Mouse (Mus musculus) MEL (cell line): Measurements from ENCODE around the gene Mief1. TPM values are rescaled to one million over a fixed set of nuclear protein-coding genes. Genes with fewer than 3 reads are reported as not detected.

ENCODE experiments used
- DNase-seq: peaks from one replicate; pipeline ENCODE4 v3.0.0; 2011; ENCODE audit warnings: low read depth, low spot score
- H3K27ac ChIP-seq: 2 replicates; pipeline ENCODE4 v1.5.1; 2012; ENCODE audit warnings: low read depth, mild to moderate bottlenecking, control low read depth, low read length, moderate library complexity; ENCODE audit not compliant: control insufficient read depth
- H3K27me3 ChIP-seq, 2 experiments: fragments of 150-350 bp in 1 of 2; sonication (generic) in 1 of 2; 2 replicates each; pipeline ENCODE4 v1.6.1; 2012; ENCODE audit warnings: low read length in 2 of 2, mild to moderate bottlenecking in 2 of 2, improper control_type of control experiment in 1 of 2, moderate library complexity in 1 of 2; ENCODE audit not compliant: insufficient read depth in 2 of 2, control insufficient read depth in 1 of 2
- H3K36me3 ChIP-seq, 2 experiments: 2 replicates each; pipeline ENCODE4 v1.6.1; 2012 to 2014; ENCODE audit warnings: low read length in 2 of 2, improper control_type of control experiment in 1 of 2, inconsistent platforms in 1 of 2, mild to moderate bottlenecking in 1 of 2; ENCODE audit not compliant: insufficient read depth in 2 of 2, control insufficient read depth in 1 of 2
- H3K4me1 ChIP-seq, 2 experiments: fragments of 150-350 bp in 1 of 2; sonication (generic) in 1 of 2; 2 replicates each; pipeline ENCODE4 v1.6.1; 2012; ENCODE audit warnings: low read length in 2 of 2, improper control_type of control experiment in 1 of 2, mild to moderate bottlenecking in 1 of 2; ENCODE audit not compliant: insufficient read depth in 2 of 2, control insufficient read depth in 1 of 2
- H3K4me3 ChIP-seq, 2 experiments: fragments of 150-350 bp in 1 of 2; sonication (generic) in 1 of 2; 2 replicates each; pipeline ENCODE4 v1.5.1; 2012; ENCODE audit warnings: low read depth in 2 of 2, low read length in 2 of 2, mild to moderate bottlenecking in 2 of 2, moderate library complexity in 2 of 2, control low read depth in 1 of 2, improper control_type of control experiment in 1 of 2; ENCODE audit not compliant: control insufficient read depth in 1 of 2, insufficient read depth in 1 of 2
- H3K79me2 ChIP-seq: 2 replicates; pipeline ENCODE4 v1.6.1; 2012; ENCODE audit warnings: mild to moderate bottlenecking, low read length, moderate library complexity; ENCODE audit not compliant: control insufficient read depth, poor library complexity, insufficient read depth
- H3K9ac ChIP-seq: 2 replicates; pipeline ENCODE4 v1.6.1; 2012; ENCODE audit warnings: low read depth, mild to moderate bottlenecking, control low read depth, low read length, moderate library complexity; ENCODE audit not compliant: control insufficient read depth, poor library complexity, severe bottlenecking
- H3K9me3 ChIP-seq: fragments of 150-350 bp; sonication (generic); replicated peaks from 2 replicates; pipeline ENCODE4 v1.6.1; 2012; ENCODE audit warnings: mild to moderate bottlenecking, low read length, improper control_type of control experiment, moderate library complexity; ENCODE audit not compliant: insufficient read depth
- CHD1 ChIP-seq: IDR thresholded peaks from 2 replicates; pipeline ENCODE4 v1.6.1; 2012; ENCODE audit warnings: low read depth, mild to moderate bottlenecking, inconsistent platforms, low read length, improper control_type of control experiment
- CHD2 ChIP-seq: IDR thresholded peaks from 2 replicates; pipeline ENCODE4 v1.6.1; 2011; ENCODE audit warnings: low read length, improper control_type of control experiment
- CTCF ChIP-seq, 3 experiments: IDR thresholded peaks in 2 of 3; conservative IDR thresholded peaks in 1 of 3; 2 replicates each; pipeline ENCODE4 v1.5.1; 2011 to 2012; ENCODE audit warnings: low read length in 3 of 3, low read depth in 2 of 3, mild to moderate bottlenecking in 2 of 3, improper control_type of control experiment in 1 of 3, inconsistent platforms in 1 of 3, mixed read lengths in 1 of 3, moderate library complexity in 1 of 3; ENCODE audit not compliant: control insufficient read depth in 1 of 3, insufficient read depth in 1 of 3, poor library complexity in 1 of 3, severe bottlenecking in 1 of 3
- ELF1 ChIP-seq: IDR thresholded peaks from 2 replicates; pipeline ENCODE4 v1.6.1; 2014; ENCODE audit warnings: low read depth, mild to moderate bottlenecking, inconsistent platforms, low read length, improper control_type of control experiment, moderate library complexity
- EP300 ChIP-seq, 2 experiments: IDR thresholded peaks; 2 replicates each; pipeline ENCODE4 v1.6.1; 2011; ENCODE audit warnings: improper control_type of control experiment in 2 of 2, low read length in 2 of 2, low read depth in 1 of 2, mild to moderate bottlenecking in 1 of 2
- ETS1 ChIP-seq: IDR thresholded peaks from 2 replicates; pipeline ENCODE4 v1.6.1; 2012; ENCODE audit warnings: low read depth, mild to moderate bottlenecking, inconsistent platforms, low read length, improper control_type of control experiment, moderate library complexity
- GABPA ChIP-seq: IDR thresholded peaks from 2 replicates; pipeline ENCODE4 v1.6.1; 2012; ENCODE audit warnings: low read depth, mild to moderate bottlenecking, inconsistent platforms, low read length, improper control_type of control experiment, moderate library complexity
- GATA1 ChIP-seq: IDR thresholded peaks from 2 replicates; pipeline ENCODE4 v1.6.1; 2011; ENCODE audit warnings: low read depth, low read length, improper control_type of control experiment
- HCFC1 ChIP-seq: IDR thresholded peaks from 2 replicates; pipeline ENCODE4 v1.6.1; 2012; ENCODE audit warnings: low read depth, mild to moderate bottlenecking, inconsistent platforms, low read length, improper control_type of control experiment, moderate library complexity
- MAFK ChIP-seq: IDR thresholded peaks from 2 replicates; pipeline ENCODE4 v1.6.1; 2011; ENCODE audit warnings: low read depth, mild to moderate bottlenecking, low read length, improper control_type of control experiment, borderline replicate concordance
- MAX ChIP-seq: IDR thresholded peaks from 2 replicates; pipeline ENCODE4 v1.6.1; 2011; ENCODE audit warnings: low read length, improper control_type of control experiment
- MEF2A ChIP-seq: IDR thresholded peaks from 2 replicates; pipeline ENCODE4 v1.6.1; 2014; ENCODE audit warnings: low read depth, mild to moderate bottlenecking, inconsistent platforms, low read length, improper control_type of control experiment; ENCODE audit not compliant: poor library complexity, insufficient replicate concordance, severe bottlenecking; ENCODE audit errors: extremely low read depth
- MYB ChIP-seq: IDR thresholded peaks from 2 replicates; pipeline ENCODE4 v1.6.1; 2011; ENCODE audit warnings: mild to moderate bottlenecking, low read depth, low read length, improper control_type of control experiment
- MYC ChIP-seq: IDR thresholded peaks from 2 replicates; pipeline ENCODE4 v1.6.1; 2011; ENCODE audit warnings: low read depth, mild to moderate bottlenecking, low read length, improper control_type of control experiment, moderate library complexity
- NRF1 ChIP-seq: IDR thresholded peaks from 2 replicates; pipeline ENCODE4 v1.6.1; 2014; ENCODE audit warnings: low read depth, mild to moderate bottlenecking, inconsistent platforms, low read length, improper control_type of control experiment, moderate library complexity; ENCODE audit not compliant: poor library complexity, insufficient read depth, severe bottlenecking
- POLR2A ChIP-seq, 2 experiments: IDR thresholded peaks; 2 replicates each; pipeline ENCODE4 v1.6.1; 2011 to 2012; ENCODE audit warnings: low read length in 2 of 2, mild to moderate bottlenecking in 2 of 2, control low read depth in 1 of 2, improper control_type of control experiment in 1 of 2, low read depth in 1 of 2, moderate library complexity in 1 of 2; ENCODE audit not compliant: control insufficient read depth in 1 of 2, insufficient read depth in 1 of 2, poor library complexity in 1 of 2
- POLR2AphosphoS5 ChIP-seq: IDR thresholded peaks from 2 replicates; pipeline ENCODE4 v1.6.1; 2012; ENCODE audit warnings: low read depth, borderline replicate concordance, mild to moderate bottlenecking, inconsistent platforms, low read length, moderate library complexity, mixed read lengths
- RCOR1 ChIP-seq: IDR thresholded peaks from 2 replicates; pipeline ENCODE4 v1.6.1; 2012; ENCODE audit warnings: low read depth, mild to moderate bottlenecking, inconsistent platforms, low read length, improper control_type of control experiment
- TBP ChIP-seq: IDR thresholded peaks from 2 replicates; pipeline ENCODE4 v1.8.0; 2011; ENCODE audit warnings: low read depth, low read length, improper control_type of control experiment
- USF2 ChIP-seq, 2 experiments: IDR thresholded peaks; 2 replicates each; pipeline ENCODE4 v1.6.1; 2011 to 2012; ENCODE audit warnings: improper control_type of control experiment in 2 of 2, low read length in 2 of 2, borderline replicate concordance in 1 of 2, inconsistent platforms in 1 of 2, low read depth in 1 of 2, mild to moderate bottlenecking in 1 of 2; ENCODE audit not compliant: insufficient read depth in 1 of 2
- ZC3H11A ChIP-seq: IDR thresholded peaks from 2 replicates; pipeline ENCODE4 v1.6.1; 2012; ENCODE audit warnings: low read depth, mild to moderate bottlenecking, inconsistent platforms, low read length, improper control_type of control experiment
- ZKSCAN1 ChIP-seq: IDR thresholded peaks from 2 replicates; pipeline ENCODE4 v1.6.1; 2012; ENCODE audit warnings: low read depth, mild to moderate bottlenecking, inconsistent platforms, low read length, improper control_type of control experiment, moderate library complexity
- ZNF384 ChIP-seq: IDR thresholded peaks from 2 replicates; pipeline ENCODE4 v1.6.1; 2012; ENCODE audit warnings: low read depth, mild to moderate bottlenecking, inconsistent platforms, low read length, improper control_type of control experiment
- polyA plus RNA-seq, 2 experiments: library from polyadenylated mRNA; stranded (reverse) in 1 of 2; unstranded in 1 of 2; fragments of >175 nt in 1 of 2; fragments of >200 nt in 1 of 2; gene quantifications; 2 replicates each; pipeline versions ENCODE4 v1.2.1 to v1.2.4; 2012; ENCODE audit warnings: low replicate concordance in 2 of 2, low read depth in 1 of 2; ENCODE audit not compliant: insufficient read length in 2 of 2, insufficient read depth in 1 of 2, missing spikeins in 1 of 2
- total RNA-seq: library from RNA; depleted of rRNA; stranded (reverse); fragments of 300-350 nt; gene quantifications from 2 replicates; pipeline ENCODE4 v1.2.3, GENCODE M21; 2012

Gene Mief1
- total and polyA plus RNA-seq, 3 experiments, result 34.6 to 41.5 TPM; not detected in 1

DNA sequence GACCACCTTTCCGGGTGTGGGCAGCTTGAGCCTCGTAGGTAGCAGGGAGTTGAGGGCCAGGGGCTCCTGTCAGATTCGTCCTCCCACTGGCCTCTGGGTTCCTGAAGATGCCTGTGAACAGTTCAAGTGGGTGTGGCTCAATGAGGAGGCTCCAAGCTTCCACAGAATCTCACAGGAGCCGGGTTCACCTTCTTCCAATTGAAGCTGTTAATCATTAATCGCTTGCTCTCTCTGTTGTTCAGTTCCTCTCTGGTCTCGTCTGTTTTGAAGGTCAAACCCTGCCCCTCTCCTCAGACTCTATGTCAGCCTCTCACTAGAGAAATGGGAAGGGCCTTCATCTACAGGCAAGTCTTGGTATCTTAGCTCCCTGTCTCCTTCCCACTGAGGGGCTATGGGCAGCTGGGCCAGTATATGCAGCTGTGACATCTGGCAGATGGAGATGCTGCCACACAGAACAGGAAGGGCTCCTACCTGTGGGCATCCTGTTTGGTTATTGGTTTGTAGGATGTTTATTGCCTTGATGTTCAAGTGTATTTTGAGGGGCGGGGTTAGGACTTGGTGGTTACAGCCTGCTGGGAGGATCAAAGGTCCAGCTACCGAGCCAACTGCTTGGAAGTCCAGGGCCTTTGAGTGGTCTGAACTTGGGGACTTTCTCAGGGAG, 42.1 kb upstream of the Mief1 start:
- H3K27ac ChIP-seq, result no peak overlapping the region
- DNase-seq, result no peak
- no peaks in the 10 kb centered on the region for H3K9me3 ChIP-seq
- H3K4me1 ChIP-seq, result no peaks in the 10 kb centered on the region
- H3K4me3 ChIP-seq, result no peak overlapping the region
- H3K79me2 ChIP-seq, result no peaks in the 10 kb centered on the region
- TF ChIP-seq MAX, result no peak
- TF ChIP-seq MAFK, result no peak
- TF ChIP-seq MEF2A, result no peak
- TF ChIP-seq ZKSCAN1, result no peak
- TF ChIP-seq RCOR1, result no peak
- TF ChIP-seq ZNF384, result no peak
- TF ChIP-seq NRF1, result no peak
- no peak for TF ChIP-seq USF2 (IDR thresholded peaks at IDR 0.05; ENCODE audit: borderline replicate concordance in 1 of 2, insufficient read depth in 1 of 2, low read depth in 1 of 2, low read length in 2 of 2)
- TF ChIP-seq ZC3H11A, result no peak
- no peak for TF ChIP-seq ETS1
- TF ChIP-seq CHD2, result no peak
- no peak for TF ChIP-seq MYC
- no peak for TF ChIP-seq MYB
- no peaks in the 10 kb centered on the region for H3K36me3 ChIP-seq
- H3K9ac ChIP-seq, result no peak overlapping the region
- peaks cover 2% of the 10 kb centered on the region in 2 experiments; a peak in 3 of 4 replicates for H3K27me3 ChIP-seq

DNA sequence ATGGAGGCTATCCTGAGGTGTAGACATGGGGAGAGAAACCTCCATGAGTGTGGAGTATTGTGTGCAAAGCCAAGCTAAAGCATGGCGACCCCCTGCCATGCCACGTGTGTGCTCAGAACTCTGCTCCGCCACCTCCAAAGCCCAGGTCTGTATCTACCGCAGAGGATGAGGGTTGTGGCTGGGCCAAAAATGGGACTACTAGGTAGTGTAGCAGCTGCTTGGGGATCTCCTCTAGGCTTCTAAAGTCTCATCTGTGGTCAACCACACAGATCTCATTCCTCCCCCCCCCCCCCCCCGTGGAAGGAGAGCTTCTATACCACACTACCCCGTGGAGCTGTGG, 41.6 kb upstream of the Mief1 start:
- H3K79me2 ChIP-seq, result no peaks in the 10 kb centered on the region
- no peaks in the 10 kb centered on the region for H3K9me3 ChIP-seq
- H3K9ac ChIP-seq, result no peak overlapping the region
- no peak for TF ChIP-seq TBP
- H3K27ac ChIP-seq, result no peak overlapping the region
- peaks cover 2% of the 10 kb centered on the region in 2 experiments; a peak in 3 of 4 replicates for H3K27me3 ChIP-seq
- no peak for DNase-seq
- H3K4me3 ChIP-seq, result no peak overlapping the region
- no peaks in the 10 kb centered on the region for H3K36me3 ChIP-seq
- H3K4me1 ChIP-seq, result no peaks in the 10 kb centered on the region

DNA sequence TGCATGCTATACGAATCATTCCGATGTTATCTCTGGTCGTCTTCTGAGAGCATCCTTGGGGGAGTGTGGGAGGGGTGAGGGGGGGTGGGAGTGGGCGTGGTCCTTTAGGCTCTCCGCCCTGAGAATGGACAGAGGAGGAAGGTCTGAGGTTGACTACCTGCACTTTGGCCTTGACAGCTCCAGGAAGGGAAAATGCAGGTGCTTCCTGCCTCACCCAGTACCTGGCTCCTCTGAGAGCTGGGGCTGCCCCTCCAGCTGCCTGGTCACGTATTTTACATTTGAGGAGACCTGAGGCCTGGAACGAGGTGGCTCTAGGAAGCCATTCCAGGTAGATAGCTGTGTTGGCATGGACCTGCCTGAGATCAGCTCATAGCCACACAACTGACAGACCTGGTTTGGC, 41.0 kb upstream of the Mief1 start:
- H3K9me3 ChIP-seq, result no peaks in the 10 kb centered on the region
- no peak overlapping the region for H3K27ac ChIP-seq
- no peak for DNase-seq
- H3K4me3 ChIP-seq, result no peak overlapping the region
- no peaks in the 10 kb centered on the region for H3K36me3 ChIP-seq
- H3K27me3 ChIP-seq, result peaks cover 2% of the 10 kb centered on the region in 2 experiments
- no peak for TF ChIP-seq EP300 (IDR thresholded peaks at IDR 0.05; ENCODE audit: low read depth in 1 of 2, low read length in 2 of 2)
- no peak for TF ChIP-seq GATA1
- TF ChIP-seq TBP, result no peak
- TF ChIP-seq CTCF (IDR thresholded peaks at IDR 0.05 in 2 of 3, conservative IDR thresholded peaks at IDR 0.05 in 1 of 3; ENCODE audit: control insufficient read depth in 1 of 3, insufficient read depth in 1 of 3, low read depth in 2 of 3, low read length in 3 of 3, poor library complexity in 1 of 3, severe bottlenecking in 1 of 3), result no peak
- TF ChIP-seq ZKSCAN1, result no peak
- no peak for TF ChIP-seq NRF1
- TF ChIP-seq POLR2AphosphoS5, result no peak
- TF ChIP-seq GABPA, result no peak
- TF ChIP-seq ETS1, result no peak
- TF ChIP-seq HCFC1, result no peak
- TF ChIP-seq ZNF384, result no peak
- TF ChIP-seq POLR2A (IDR thresholded peaks at IDR 0.05; ENCODE audit: control insufficient read depth in 1 of 2, insufficient read depth in 1 of 2, low read depth in 1 of 2, low read length in 2 of 2, poor library complexity in 1 of 2), result no peak
- TF ChIP-seq ELF1, result no peak
- no peak for TF ChIP-seq CHD1
- no peak overlapping the region for H3K9ac ChIP-seq
- H3K4me1 ChIP-seq, result no peaks in the 10 kb centered on the region
- H3K79me2 ChIP-seq, result no peaks in the 10 kb centered on the region
